Mouse (Mus musculus) neural tube, embryonic 14.5 days (tissue): ENCODE results near the gene Rpl38. TPM values are rescaled to one million over a fixed set of nuclear protein-coding genes. Genes with fewer than 3 reads are reported as not detected.

ENCODE experiments used
- ATAC-seq: fragments of 200-750 bp; cut with Nextera tagmentation; 2 replicates; pipeline ENCODE4 v1.8.0; 2017; ENCODE audit warnings: low read depth, mild to moderate bottlenecking, moderate TSS enrichment, moderate library complexity
- H3K27ac ChIP-seq: fragments of 300-500 bp; sonication (generic); 2 replicates; pipeline ENCODE4 v1.5.1; 2014; ENCODE audit warnings: low read depth, mild to moderate bottlenecking, control low read depth, low read length, moderate library complexity, mixed read lengths
- H3K27me3 ChIP-seq: fragments of 300-500 bp; sonication (generic); 2 replicates; pipeline ENCODE4 v1.6.1; 2014; ENCODE audit warnings: low read length; ENCODE audit not compliant: control insufficient read depth, insufficient read depth
- H3K36me3 ChIP-seq: fragments of 300-500 bp; sonication (generic); 2 replicates; pipeline ENCODE4 v1.6.1; 2014; ENCODE audit warnings: low read length, mixed read lengths; ENCODE audit not compliant: control insufficient read depth, insufficient read depth
- H3K4me1 ChIP-seq: fragments of 300-500 bp; sonication (generic); 2 replicates; pipeline ENCODE4 v1.6.1; 2014; ENCODE audit warnings: low read length; ENCODE audit not compliant: control insufficient read depth, insufficient read depth
- H3K4me2 ChIP-seq: fragments of 300-500 bp; sonication (generic); 2 replicates; pipeline ENCODE4 v1.6.1; 2014; ENCODE audit warnings: mild to moderate bottlenecking, low read depth, low read length, control low read depth
- H3K4me3 ChIP-seq: fragments of 300-500 bp; sonication (generic); 2 replicates; pipeline ENCODE4 v1.5.1; 2014; ENCODE audit warnings: low read depth, low read length, control low read depth, mixed read lengths
- H3K9ac ChIP-seq: fragments of 300-500 bp; sonication (generic); replicated peaks from 2 replicates; pipeline ENCODE4 v1.6.1; 2014; ENCODE audit warnings: low read depth, mild to moderate bottlenecking, control low read depth, low read length, mixed read lengths
- H3K9me3 ChIP-seq: fragments of 300-500 bp; sonication (generic); 2 replicates; pipeline ENCODE4 v1.6.1; 2016; ENCODE audit warnings: low read length; ENCODE audit not compliant: control insufficient read depth
- WGBS: fragments of 180-500 bp; shearing (Covaris S2); extraction: QIAGEN DNeasy Blood & Tissue Kit; methylation state at CpG from one replicate; pipeline ENCODE4 v1.1.7; 2014; 5-methylcytosine and 5-hydroxymethylcytosine counted together
- polyA plus RNA-seq: library from polyadenylated mRNA; unstranded; fragments of >200 nt; fragmentation: Nextera tagmentation; extraction: Ambion mirVana; gene quantifications from 2 replicates; pipeline ENCODE4 v1.2.1, GENCODE M21; 2014

Gene Rpl38
- polyA plus RNA-seq = 674 and 718 TPM in 2 replicates

GRCm38 (mm10) chr11:114668301-114668710, at the start of gene Rpl38:
Gene Rpl38, plus strand, starts transcription at chr11:114668524.
- peak within 1 kb of the TSS; percentile 98 for H3K4me2 ChIP-seq
- peak within 1 kb of the TSS; percentile 91 for H3K27ac ChIP-seq
- no peaks in the 10 kb centered on the region for H3K9me3 ChIP-seq
- ATAC-seq = peak; percentile 85
- H3K9ac ChIP-seq = peak within 1 kb of the TSS; percentile 91
- H3K27me3 ChIP-seq = no peaks in the 10 kb centered on the region
- peaks cover 27% of the 10 kb centered on the region for H3K36me3 ChIP-seq
- WGBS = under 1% methylated on average over 15 of the region's 21 CpGs
- peaks cover 16% of the 10 kb centered on the region for H3K4me1 ChIP-seq
- peak within 1 kb of the TSS; percentile 90 for H3K4me3 ChIP-seq

- H3K9me3 ChIP-seq = no peaks in the 10 kb centered on the region
- H3K9ac ChIP-seq = no peak overlapping the region
- H3K4me3 ChIP-seq = no peak overlapping the region
- 40% methylated on average over 17 of the region's 17 CpGs for WGBS
- no peaks in the 10 kb centered on the region for H3K27me3 ChIP-seq
- no peak for ATAC-seq
- no peaks in the 10 kb centered on the region for H3K36me3 ChIP-seq
- no peak overlapping the region for H3K27ac ChIP-seq
- no peaks in the 10 kb centered on the region for H3K4me1 ChIP-seq
- H3K4me2 ChIP-seq = no peak overlapping the region
Measured at GRCm38 (mm10) chr11:114618697-114619417, 49.5 kb upstream of the Rpl38 start.

- H3K4me3 ChIP-seq = no peak overlapping the region
- 36% methylated on average over 13 of the region's 13 CpGs for WGBS
- H3K27ac ChIP-seq = no peak overlapping the region
- no peak overlapping the region for H3K4me2 ChIP-seq
- no peaks in the 10 kb centered on the region for H3K36me3 ChIP-seq
- no peak overlapping the region for H3K9ac ChIP-seq
- H3K27me3 ChIP-seq = no peaks in the 10 kb centered on the region
- ATAC-seq = no peak
- no peaks in the 10 kb centered on the region for H3K9me3 ChIP-seq
- H3K4me1 ChIP-seq = 0 out of 2 replicates have a peak, but pooled peaks cover 3% of the 10 kb centered on the region
Measured at GRCm38 (mm10) chr11:114626071-114626690, 42.1 kb upstream of the Rpl38 start.

- H3K4me3 ChIP-seq = no peak overlapping the region
- no peak overlapping the region for H3K27ac ChIP-seq
- H3K9me3 ChIP-seq = no peaks in the 10 kb centered on the region
- no peak overlapping the region for H3K9ac ChIP-seq
- H3K27me3 ChIP-seq = no peaks in the 10 kb centered on the region
- 0 out of 2 replicates have a peak, but pooled peaks cover 3% of the 10 kb centered on the region for H3K4me1 ChIP-seq
- no peaks in the 10 kb centered on the region for H3K36me3 ChIP-seq
- no peak overlapping the region for H3K4me2 ChIP-seq
- no peak for ATAC-seq
- WGBS = 81% methylated on average over 6 of the region's 6 CpGs
Measured at GRCm38 (mm10) chr11:114627036-114627435, 41.3 kb upstream of the Rpl38 start.

GRCm38 (mm10) chr11:114628032-114628431, 40.3 kb upstream of the Rpl38 start:
- 0 out of 2 replicates have a peak, but pooled peaks cover 3% of the 10 kb centered on the region for H3K4me1 ChIP-seq
- H3K36me3 ChIP-seq = no peaks in the 10 kb centered on the region
- no peak overlapping the region for H3K9ac ChIP-seq
- ATAC-seq = no peak
- H3K9me3 ChIP-seq = no peaks in the 10 kb centered on the region
- no peaks in the 10 kb centered on the region for H3K27me3 ChIP-seq
- H3K27ac ChIP-seq = no peak overlapping the region
- 79% methylated on average over 12 of the region's 12 CpGs for WGBS
- no peak overlapping the region for H3K4me3 ChIP-seq
- H3K4me2 ChIP-seq = no peak overlapping the region

- no peak overlapping the region for H3K27ac ChIP-seq
- 0 out of 2 replicates have a peak, but pooled peaks cover 3% of the 10 kb centered on the region for H3K4me1 ChIP-seq
- no peak overlapping the region for H3K4me2 ChIP-seq
- no peak for ATAC-seq
- H3K36me3 ChIP-seq = no peaks in the 10 kb centered on the region
- H3K27me3 ChIP-seq = no peaks in the 10 kb centered on the region
- WGBS = 87% methylated on average over 5 of the region's 5 CpGs
- H3K9me3 ChIP-seq = no peaks in the 10 kb centered on the region
- H3K4me3 ChIP-seq = no peak overlapping the region
- no peak overlapping the region for H3K9ac ChIP-seq
Measured at GRCm38 (mm10) chr11:114630044-114630443, 38.3 kb upstream of the Rpl38 start.

GRCm38 (mm10) chr11:114632266-114632665, 36.1 kb upstream of the Rpl38 start:
- Histone ChIP-seq H3K4me2 (no peak overlapping the region), H3K36me3 (no peaks in the 10 kb centered on the region), H3K4me1 (peaks cover 3% of the 10 kb centered on the region), H3K27me3 (no peaks in the 10 kb centered on the region), H3K27ac (no peak overlapping the region), H3K9me3 (no peaks in the 10 kb centered on the region), H3K4me3 (no peak overlapping the region), H3K9ac (no peak overlapping the region)
- ATAC-seq = no peak
- 73% methylated on average over 8 of the region's 8 CpGs for WGBS

GRCm38 (mm10) chr11:114636292-114636691, 32.0 kb upstream of the Rpl38 start:
- under 1% methylated on average over 6 of the region's 6 CpGs for WGBS
- Histone ChIP-seq H3K4me2 (peak overlapping the region; percentile 27; the same call in 1 of the 2 replicates), H3K9ac (no peak overlapping the region), H3K4me1 (peaks cover 15% of the 10 kb centered on the region), H3K4me3 (no peak overlapping the region), H3K27me3 (no peaks in the 10 kb centered on the region), H3K36me3 (no peaks in the 10 kb centered on the region), H3K27ac (no peak overlapping the region), H3K9me3 (no peaks in the 10 kb centered on the region)
- ATAC-seq = peak; percentile 81
